Mouse (Mus musculus) bone marrow, adult 2 months (tissue): ENCODE results near the gene Prom1.

Source experiments
- CTCF ChIP-seq: fragments of 200-500 bp; IDR thresholded peaks from 2 replicates; pipeline ENCODE4 v1.5.1; 2011; ENCODE audit warnings: low read length, control low read depth; ENCODE audit not compliant: control insufficient read depth, insufficient read depth
- POLR2A ChIP-seq: fragments of 200-500 bp; IDR thresholded peaks from 2 replicates; pipeline ENCODE4 v1.6.1; 2011; ENCODE audit warnings: low read depth, mild to moderate bottlenecking, control low read depth, low read length, borderline replicate concordance; ENCODE audit not compliant: control insufficient read depth

- no peak for TF ChIP-seq CTCF
- TF ChIP-seq POLR2A: no peak
Observed at GRCm38 (mm10) chr5:44080276-44081054, 21.4 kb downstream of the Prom1 start.
